Mouse (Mus musculus): ENCODE data around the gene Tbr1. TPM values are rescaled to one million over a fixed set of nuclear protein-coding genes. Genes with fewer than 3 reads are reported as not detected.

The Tbr1 gene
- polyA plus RNA-seq (2014; fragmentation: Illumina TruSeq; extraction: RNeasy Lipid Tissue Mini Kit (QIAGEN cat#74804); ENCODE audit: low read depth, low replicate concordance): not detected

GRCm38 (mm10) chr2:61802656-61803251 lies at the start of gene Tbr1:
TSS of gene Tbr1 (plus strand) at chr2:61802930.

Other genes with a start within 250 kb of the Tbr1 start
- 26.2 TPM for gene Tank, start 224.3 kb upstream of the Tbr1 start, polyA plus RNA-seq (2014; fragmentation: Illumina TruSeq; extraction: RNeasy Lipid Tissue Mini Kit (QIAGEN cat#74804); ENCODE audit: low read depth, low replicate concordance)
- gene Psmd14, start 91.2 kb upstream of the Tbr1 start, polyA plus RNA-seq (2014; fragmentation: Illumina TruSeq; extraction: RNeasy Lipid Tissue Mini Kit (QIAGEN cat#74804); ENCODE audit: low read depth, low replicate concordance): 63.1 TPM
- not detected for gene Slc4a10, start 243.5 kb downstream of the Tbr1 start, polyA plus RNA-seq (2014; fragmentation: Illumina TruSeq; extraction: RNeasy Lipid Tissue Mini Kit (QIAGEN cat#74804); ENCODE audit: low read depth, low replicate concordance)

All from heart, adult 10 weeks (tissue).